Mouse (Mus musculus) stomach, embryonic 15.5 days (tissue): ENCODE results near the gene Ksr2. TPM values are rescaled to one million over a fixed set of nuclear protein-coding genes. Genes with fewer than 3 reads are reported as not detected.
"Not testable (repeated sequence)": the region's sequence is repeated elsewhere in the genome, so short reads cannot be mapped to it uniquely, and the experiment has no call there.

Source experiments
- ATAC-seq: fragments of 200-750 bp; cut with Nextera tagmentation; 2 replicates; pipeline ENCODE4 v1.8.0; 2017; ENCODE audit warnings: low read depth, moderate number of reproducible peaks, moderate TSS enrichment; ENCODE audit not compliant: insufficient read depth, low FRiP score
- H3K27ac ChIP-seq: fragments of 300-500 bp; sonication (generic); 2 replicates; pipeline ENCODE4 v1.5.1; 2015; ENCODE audit warnings: mild to moderate bottlenecking, inconsistent platforms
- H3K27me3 ChIP-seq: fragments of 300-500 bp; sonication (generic); replicated peaks from 2 replicates; pipeline ENCODE4 v1.6.1; 2015; ENCODE audit warnings: inconsistent platforms
- H3K36me3 ChIP-seq: fragments of 300-500 bp; sonication (generic); 2 replicates; pipeline ENCODE4 v1.6.1; 2015; ENCODE audit warnings: inconsistent platforms
- H3K4me1 ChIP-seq: fragments of 300-500 bp; sonication (generic); 2 replicates; pipeline ENCODE4 v1.6.1; 2015; ENCODE audit warnings: inconsistent platforms
- H3K4me2 ChIP-seq: fragments of 300-500 bp; sonication (generic); 2 replicates; pipeline ENCODE4 v1.6.1; 2015; ENCODE audit warnings: mild to moderate bottlenecking, inconsistent platforms
- H3K4me3 ChIP-seq: fragments of 300-500 bp; sonication (generic); replicated peaks from 2 replicates; pipeline ENCODE4 v1.5.1; 2015; ENCODE audit warnings: inconsistent platforms
- H3K9ac ChIP-seq: fragments of 300-500 bp; sonication (generic); 2 replicates; pipeline ENCODE4 v1.6.1; 2015; ENCODE audit warnings: inconsistent platforms
- H3K9me3 ChIP-seq: fragments of 300-500 bp; sonication (generic); 2 replicates; pipeline ENCODE4 v1.6.1; 2016; ENCODE audit warnings: inconsistent platforms
- WGBS: fragments of 180-500 bp; shearing (Covaris S2); methylation state at CpG from one replicate; pipeline ENCODE4 v1.1.7; 2015; 5-methylcytosine and 5-hydroxymethylcytosine counted together
- polyA plus RNA-seq: library from polyadenylated mRNA; unstranded; fragments of >200 nt; fragmentation: Nextera tagmentation; extraction: Ambion mirVana; gene quantifications from 2 replicates; pipeline ENCODE4 v1.2.1, GENCODE M21; 2015

The Ksr2 gene
- polyA plus RNA-seq, 1 experiment from 2014 or later = 0.44 TPM

DNA sequence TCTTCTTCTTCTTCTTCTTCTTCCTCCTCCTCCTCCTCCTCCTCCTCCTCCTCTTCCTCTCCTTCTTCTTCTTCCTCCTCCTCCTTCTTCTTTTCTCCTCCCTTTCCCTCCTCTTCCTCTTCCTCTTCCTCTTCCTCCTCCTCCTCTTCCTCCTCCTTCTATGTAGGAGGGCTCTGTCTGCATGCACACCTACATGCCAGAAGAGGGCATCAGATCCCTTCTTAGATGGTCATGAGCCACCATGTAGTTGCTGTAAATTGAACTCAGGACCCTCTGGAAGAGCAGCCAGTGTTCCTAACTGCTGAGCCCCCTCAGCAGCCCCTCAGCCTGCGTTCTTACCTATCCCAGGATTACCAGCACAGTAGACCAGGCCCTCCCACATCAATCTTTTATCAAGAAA is 170.6 kb downstream of the Ksr2 start:
- H3K4me3 ChIP-seq = no peak overlapping the region
- no peaks in the 10 kb centered on the region for H3K4me1 ChIP-seq
- H3K27ac ChIP-seq = no peak overlapping the region
- H3K36me3 ChIP-seq = no peaks in the 10 kb centered on the region
- H3K4me2 ChIP-seq = no peak overlapping the region
- no peaks in the 10 kb centered on the region for H3K27me3 ChIP-seq
- ATAC-seq = no peak
- H3K9ac ChIP-seq = no peak overlapping the region
- no peaks in the 10 kb centered on the region for H3K9me3 ChIP-seq
- 45% methylated on average over 1 of the region's 1 CpGs for WGBS

DNA sequence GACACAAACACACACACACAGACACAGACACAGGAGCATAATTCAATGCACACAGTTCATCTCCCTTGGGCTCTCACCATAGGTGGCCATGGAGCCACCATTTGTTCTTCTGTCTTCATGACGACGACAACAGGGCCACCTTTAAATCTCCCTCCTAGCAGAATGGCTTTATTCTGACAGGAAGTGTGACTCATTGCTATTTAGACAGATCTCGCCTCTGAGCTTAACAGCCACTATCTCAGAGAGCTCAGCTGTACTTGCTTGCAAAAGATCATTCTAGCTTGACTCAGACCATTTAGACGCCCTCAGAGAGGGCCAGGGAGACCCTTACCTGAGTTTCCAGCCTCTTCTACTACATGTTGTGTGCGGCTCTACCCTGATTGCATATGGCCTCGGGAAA is 175.5 kb downstream of the Ksr2 start:
- ATAC-seq = no peak

DNA sequence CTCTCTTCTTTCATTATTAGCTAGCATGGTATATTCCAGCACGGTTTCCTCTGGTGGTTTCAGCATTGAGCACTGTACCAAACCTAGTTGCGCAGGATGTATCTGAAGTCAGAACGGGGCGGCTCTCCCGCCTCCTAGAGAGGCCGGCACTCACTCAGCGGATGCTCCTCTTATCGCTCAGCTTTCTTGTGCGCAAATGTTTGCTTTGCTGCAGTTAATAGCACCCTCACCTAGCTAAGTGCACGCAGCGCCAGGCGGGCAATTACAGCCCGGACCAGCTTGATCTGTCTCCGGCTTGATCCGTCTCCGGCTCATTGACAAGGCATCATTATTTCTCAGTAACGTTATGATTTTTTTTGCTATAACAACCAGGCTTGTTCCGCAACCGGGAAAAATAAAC is 179.5 kb downstream of the Ksr2 start:
- Histone ChIP-seq H3K9ac (no peak overlapping the region), H3K36me3 (no peaks in the 10 kb centered on the region), H3K4me2 (no peak overlapping the region), H3K4me3 (no peak overlapping the region), H3K4me1 (no peaks in the 10 kb centered on the region), H3K9me3 (no peaks in the 10 kb centered on the region), H3K27me3 (no peaks in the 10 kb centered on the region), H3K27ac (no peak overlapping the region)
- 38% methylated on average over 19 of the region's 19 CpGs for WGBS
- no peak for ATAC-seq

More for the DNA sequence above, 175.5 kb downstream of the Ksr2 start:
- Histone ChIP-seq H3K9ac (no peak overlapping the region), H3K4me1 (no peaks in the 10 kb centered on the region), H3K4me3 (no peak overlapping the region), H3K36me3 (no peaks in the 10 kb centered on the region), H3K9me3 (no peaks in the 10 kb centered on the region), H3K4me2 (no peak overlapping the region), H3K27me3 (no peaks in the 10 kb centered on the region), H3K27ac (no peak overlapping the region)
- 43% methylated on average over 6 of the region's 6 CpGs for WGBS

DNA sequence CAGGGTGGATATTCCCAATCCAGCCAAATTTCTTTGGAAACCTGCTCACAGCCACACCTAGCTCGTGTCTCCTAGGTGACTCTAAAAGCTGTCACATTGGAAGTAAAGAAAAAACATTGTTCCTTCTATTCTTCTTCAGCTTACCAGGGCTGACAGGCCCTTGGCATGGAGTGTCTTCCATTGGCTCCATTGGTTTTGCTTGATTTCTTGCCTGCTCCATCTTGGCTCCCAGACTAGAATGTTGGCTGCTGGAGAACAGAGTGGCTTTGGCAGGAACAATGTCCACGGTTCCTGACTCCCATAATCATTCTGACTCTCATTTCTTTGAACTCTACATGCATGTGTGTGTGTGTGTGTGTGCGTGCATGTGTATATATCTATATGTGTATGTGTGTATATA is 183.0 kb downstream of the Ksr2 start:
- H3K36me3 ChIP-seq = no peaks in the 10 kb centered on the region
- no peaks in the 10 kb centered on the region for H3K27me3 ChIP-seq
- no peak overlapping the region for H3K27ac ChIP-seq
- no peaks in the 10 kb centered on the region for H3K9me3 ChIP-seq
- H3K4me2 ChIP-seq = no peak overlapping the region
- WGBS = 85% methylated on average over 3 of the region's 3 CpGs
- ATAC-seq = no peak
- no peaks in the 10 kb centered on the region for H3K4me1 ChIP-seq
- H3K9ac ChIP-seq = no peak overlapping the region
- no peak overlapping the region for H3K4me3 ChIP-seq

DNA sequence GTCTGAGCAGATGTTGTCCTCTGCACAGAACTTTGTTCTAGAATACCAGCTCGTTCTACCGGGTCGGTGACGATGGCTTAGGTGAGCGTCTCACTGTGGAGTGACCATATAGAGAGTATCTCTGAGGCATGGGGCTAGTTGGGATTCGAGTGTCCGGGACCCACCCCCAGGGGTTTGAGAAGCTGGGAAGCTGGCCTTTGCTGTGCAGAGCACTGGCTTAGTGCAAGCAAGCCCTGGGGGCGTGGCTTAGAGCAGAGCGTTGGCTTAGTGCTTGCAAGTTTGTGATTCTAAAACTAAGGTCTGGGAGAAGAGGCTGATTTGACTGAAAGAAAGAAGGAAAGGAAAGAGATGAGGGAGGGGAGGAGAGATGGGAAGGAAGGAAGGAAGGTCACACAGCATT is 188.2 kb downstream of the Ksr2 start:
- ATAC-seq = no peak
- no peak overlapping the region for H3K4me2 ChIP-seq

DNA sequence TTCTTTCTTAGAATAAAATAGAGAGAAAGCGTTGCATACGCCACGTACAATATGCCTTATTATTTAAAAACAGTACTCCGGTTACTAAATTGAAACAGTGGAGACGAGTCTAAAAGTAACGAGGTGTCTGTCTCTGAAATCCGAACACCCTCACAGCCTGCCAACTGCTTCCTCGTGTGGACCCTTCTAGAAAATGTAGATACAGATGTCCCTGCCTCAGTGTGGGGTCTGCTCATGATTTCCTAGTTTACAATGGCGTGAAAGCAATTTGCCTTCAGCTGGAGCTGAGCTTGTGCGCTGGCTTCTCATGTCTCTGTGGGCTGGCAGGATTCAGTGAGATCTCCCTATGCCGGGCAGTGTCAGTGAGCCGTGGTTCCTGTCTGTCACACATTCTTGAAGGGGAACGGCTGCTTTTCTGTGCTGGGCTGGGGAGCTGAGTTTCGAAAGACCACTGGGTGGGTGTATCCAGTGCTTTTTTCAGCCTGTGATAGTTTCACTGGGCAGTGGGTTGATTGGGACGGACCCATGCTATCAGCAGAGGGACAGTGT is 194.0 kb downstream of the Ksr2 start:
- H3K4me3 ChIP-seq = no peak overlapping the region
- no peak overlapping the region for H3K4me2 ChIP-seq
- H3K27me3 ChIP-seq = no peaks in the 10 kb centered on the region
- WGBS = 65% methylated on average over 15 of the region's 15 CpGs
- 0 out of 2 replicates have a peak, but pooled peaks cover 4% of the 10 kb centered on the region for H3K4me1 ChIP-seq
- H3K36me3 ChIP-seq = no peaks in the 10 kb centered on the region
- ATAC-seq = no peak
- no peak overlapping the region for H3K27ac ChIP-seq
- no peaks in the 10 kb centered on the region for H3K9me3 ChIP-seq
- no peak overlapping the region for H3K9ac ChIP-seq

More for the DNA sequence above, 188.2 kb downstream of the Ksr2 start:
- no peak overlapping the region for H3K27ac ChIP-seq
- H3K36me3 ChIP-seq = no peaks in the 10 kb centered on the region
- no peak overlapping the region for H3K9ac ChIP-seq
- H3K4me3 ChIP-seq = no peak overlapping the region
- no peaks in the 10 kb centered on the region for H3K27me3 ChIP-seq
- H3K9me3 ChIP-seq = no peaks in the 10 kb centered on the region
- H3K4me1 ChIP-seq = 0 out of 2 replicates have a peak, but pooled peaks cover 7% of the 10 kb centered on the region
- WGBS = 55% methylated on average over 9 of the region's 9 CpGs

DNA sequence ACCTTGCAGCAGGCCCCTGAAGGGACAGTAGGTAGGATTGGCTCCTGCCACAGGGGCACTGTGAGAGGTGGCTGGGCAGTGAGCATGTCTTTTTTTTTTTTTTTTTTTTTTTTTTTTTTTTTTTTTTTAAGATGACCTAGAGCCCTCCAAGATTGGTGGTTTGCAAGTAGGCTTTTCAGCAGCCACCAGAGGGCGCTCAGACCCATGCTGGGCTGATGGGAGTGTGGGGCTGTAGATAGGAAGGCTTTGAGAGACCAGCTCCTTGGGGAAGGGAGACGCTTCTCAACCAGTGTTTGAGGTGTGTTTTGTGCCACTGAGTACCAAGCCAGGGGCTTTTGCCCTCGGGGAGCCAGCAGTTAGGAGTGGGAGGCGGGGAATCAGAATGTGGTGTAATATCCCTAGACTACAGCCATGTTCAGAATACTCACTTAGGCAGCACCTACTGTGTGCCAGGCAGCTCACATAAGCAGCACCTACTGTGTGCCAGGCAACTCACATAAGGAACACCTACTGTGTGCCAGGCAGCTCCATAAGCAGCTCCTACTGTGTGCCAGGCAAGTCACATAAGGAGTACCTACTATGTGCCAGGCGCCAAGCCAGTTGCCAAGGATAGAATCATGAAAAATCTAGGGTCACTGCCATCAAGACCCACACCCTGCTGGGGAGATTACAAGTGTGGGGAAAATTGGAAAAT is 200.7 kb downstream of the Ksr2 start:
- Histone ChIP-seq H3K27me3 (no peaks in the 10 kb centered on the region), H3K4me1 (no peaks in the 10 kb centered on the region), H3K27ac (no peak overlapping the region), H3K9ac (no peak overlapping the region), H3K4me3 (no peak overlapping the region), H3K9me3 (no peaks in the 10 kb centered on the region), H3K36me3 (no peaks in the 10 kb centered on the region), H3K4me2 (no peak overlapping the region)
- ATAC-seq = no peak
- 38% methylated on average over 5 of the region's 5 CpGs for WGBS

DNA sequence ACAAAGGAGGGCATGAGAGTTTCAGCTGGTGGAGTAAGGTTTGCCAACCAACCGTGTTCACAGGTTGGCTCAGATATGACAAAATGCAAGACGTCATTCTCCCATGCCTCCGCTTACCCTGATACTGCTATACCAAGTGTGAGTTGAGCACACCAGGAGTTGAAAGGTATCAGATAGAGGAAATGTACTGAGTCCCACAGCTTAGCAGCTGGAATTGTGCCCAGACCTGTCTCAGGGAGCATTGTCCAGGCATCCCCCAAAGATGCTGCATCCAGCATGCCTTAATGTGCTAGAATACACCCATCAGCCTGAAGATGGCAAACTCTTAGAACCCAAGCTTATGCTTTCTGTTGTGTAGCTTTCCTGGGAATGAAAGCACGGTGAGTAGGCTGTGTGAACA is 206.5 kb downstream of the Ksr2 start:
- WGBS = 67% methylated on average over 4 of the region's 4 CpGs
- no peak for ATAC-seq

DNA sequence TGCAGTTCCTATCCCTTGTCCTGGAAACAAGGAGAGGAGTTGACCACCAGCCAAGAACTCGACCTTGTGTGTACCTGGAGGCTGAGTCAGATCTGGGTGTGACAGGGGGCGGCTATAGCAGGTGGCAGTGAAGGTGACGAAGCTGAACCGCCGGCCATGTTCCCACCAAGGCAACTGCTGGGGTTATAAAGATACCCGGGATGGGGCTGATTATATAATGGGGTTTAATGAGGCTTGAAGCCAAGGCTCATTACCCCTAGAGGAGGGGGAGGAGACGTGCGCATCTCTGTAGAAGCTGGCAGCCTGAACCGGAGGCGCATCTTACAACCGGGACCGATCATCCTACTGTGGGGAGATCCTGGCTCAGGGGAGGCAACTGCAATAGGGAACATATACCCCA is 208.4 kb downstream of the Ksr2 start:
- WGBS = 77% methylated on average over 12 of the region's 12 CpGs
- Histone ChIP-seq H3K9ac (no peak overlapping the region), H3K9me3 (no peaks in the 10 kb centered on the region), H3K36me3 (no peaks in the 10 kb centered on the region), H3K4me1 (no peaks in the 10 kb centered on the region), H3K4me2 (no peak overlapping the region), H3K27me3 (no peaks in the 10 kb centered on the region), H3K4me3 (no peak overlapping the region), H3K27ac (no peak overlapping the region)
- ATAC-seq = no peak

More for the DNA sequence above, 206.5 kb downstream of the Ksr2 start:
- no peak overlapping the region for H3K27ac ChIP-seq
- no peaks in the 10 kb centered on the region for H3K4me1 ChIP-seq
- H3K9me3 ChIP-seq = no peaks in the 10 kb centered on the region
- no peaks in the 10 kb centered on the region for H3K27me3 ChIP-seq
- H3K4me2 ChIP-seq = no peak overlapping the region
- H3K36me3 ChIP-seq = no peaks in the 10 kb centered on the region
- no peak overlapping the region for H3K4me3 ChIP-seq
- no peak overlapping the region for H3K9ac ChIP-seq

DNA sequence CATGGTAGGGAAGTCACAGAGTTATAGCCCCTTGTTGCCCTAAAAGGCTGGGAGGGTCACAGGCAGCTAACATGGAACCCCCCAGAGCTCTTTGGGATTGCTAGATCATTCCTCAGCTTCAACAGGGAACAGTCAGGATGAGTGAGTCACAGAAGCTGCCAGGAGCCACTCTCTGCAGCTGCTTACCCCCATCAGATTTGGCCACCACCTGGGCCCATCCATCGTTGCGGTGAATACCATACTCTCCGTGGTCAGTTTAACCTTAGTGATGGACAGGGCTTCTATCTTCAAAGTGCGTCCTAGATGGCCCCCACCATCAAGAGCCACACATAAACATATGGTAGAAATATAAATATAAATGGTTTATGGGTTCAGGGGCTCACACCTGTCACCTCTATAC is 209.4 kb downstream of the Ksr2 start:
- H3K27me3 ChIP-seq = not testable (repeated sequence)
- 79% methylated on average over 4 of the region's 4 CpGs for WGBS

DNA sequence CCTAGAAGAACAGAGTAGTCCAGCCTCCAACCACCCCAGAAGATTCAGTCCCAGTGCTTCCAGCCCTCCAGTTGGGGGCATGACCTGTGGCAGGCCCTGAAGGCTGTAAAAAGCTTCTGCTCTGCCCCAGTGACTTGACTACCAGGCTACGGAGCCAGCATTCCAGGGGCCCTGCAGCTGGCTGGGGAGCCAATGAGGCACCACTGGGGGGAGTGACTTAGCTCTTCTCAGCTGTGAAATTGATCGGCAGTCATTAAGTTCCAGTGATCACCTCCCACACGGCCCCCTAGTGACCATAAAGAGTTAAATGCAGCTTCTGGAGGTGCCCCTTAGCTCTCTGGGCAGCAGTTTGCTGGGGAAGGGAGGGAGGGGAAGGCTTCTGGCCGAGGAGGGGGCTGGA is 213.1 kb downstream of the Ksr2 start:
- 12% methylated on average over 4 of the region's 4 CpGs for WGBS
- H3K4me3 ChIP-seq = no peak overlapping the region
- H3K36me3 ChIP-seq = no peaks in the 10 kb centered on the region
- no peaks in the 10 kb centered on the region for H3K27me3 ChIP-seq
- H3K9me3 ChIP-seq = no peaks in the 10 kb centered on the region
- no peaks in the 10 kb centered on the region for H3K4me1 ChIP-seq
- ATAC-seq = no peak
- H3K9ac ChIP-seq = no peak overlapping the region
- no peak overlapping the region for H3K4me2 ChIP-seq
- no peak overlapping the region for H3K27ac ChIP-seq

More for the DNA sequence above, 209.4 kb downstream of the Ksr2 start:
- not testable (repeated sequence) for H3K4me1 ChIP-seq, ATAC-seq, H3K9ac ChIP-seq, H3K36me3 ChIP-seq, H3K4me2 ChIP-seq, H3K9me3 ChIP-seq, H3K4me3 ChIP-seq, H3K27ac ChIP-seq

DNA sequence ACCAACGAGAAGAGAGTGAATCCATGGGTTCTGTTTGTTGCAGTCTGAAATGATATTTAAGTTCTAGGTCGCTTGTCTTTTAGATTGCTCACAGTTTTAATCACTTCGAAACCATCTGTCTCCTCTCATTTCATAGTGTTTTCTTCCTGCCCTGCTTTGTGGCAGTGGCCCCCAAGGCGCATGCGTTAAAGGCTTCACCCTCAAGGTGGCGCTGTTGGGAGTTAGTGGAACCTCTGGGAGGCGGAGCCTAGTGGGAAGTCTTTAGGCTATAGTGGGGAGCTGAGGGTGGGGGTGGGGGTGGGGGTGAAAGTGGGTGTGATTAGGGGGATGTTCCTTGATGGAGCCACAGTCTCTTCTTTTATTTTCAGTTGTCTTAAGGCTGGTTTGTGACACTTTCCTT is 214.6 kb downstream of the Ksr2 start:
- Histone ChIP-seq H3K4me2 (no peak overlapping the region), H3K4me1 (no peaks in the 10 kb centered on the region), H3K27me3 (no peaks in the 10 kb centered on the region), H3K27ac (no peak overlapping the region), H3K9me3 (no peaks in the 10 kb centered on the region), H3K36me3 (no peaks in the 10 kb centered on the region), H3K4me3 (no peak overlapping the region), H3K9ac (no peak overlapping the region)
- 55% methylated on average over 7 of the region's 7 CpGs for WGBS
- no peak for ATAC-seq

DNA sequence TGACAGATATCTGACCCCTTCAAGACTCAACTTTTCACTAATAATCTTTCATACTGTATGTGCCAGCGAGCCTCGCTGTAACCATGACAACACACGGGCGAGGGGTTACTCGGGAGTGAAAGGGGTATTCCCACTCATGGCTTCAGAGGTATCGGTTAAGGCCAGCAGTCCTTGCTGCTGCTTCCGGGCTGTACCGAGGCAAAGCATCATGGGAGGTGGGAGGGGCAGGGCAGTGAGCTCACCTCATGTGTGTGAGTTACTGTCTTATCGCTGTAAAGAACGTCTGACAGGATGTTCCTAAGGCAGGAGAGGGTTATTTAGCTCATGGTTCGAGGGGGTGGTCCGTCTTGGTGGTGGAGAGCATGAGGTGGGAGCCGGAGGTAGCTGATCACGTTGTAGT is 215.8 kb downstream of the Ksr2 start:
- ATAC-seq = no peak

More for the DNA sequence above, 215.8 kb downstream of the Ksr2 start:
- WGBS = 82% methylated on average over 14 of the region's 14 CpGs
- Histone ChIP-seq H3K9me3 (no peaks in the 10 kb centered on the region), H3K36me3 (no peaks in the 10 kb centered on the region), H3K9ac (no peak overlapping the region), H3K27ac (no peak overlapping the region), H3K4me1 (no peaks in the 10 kb centered on the region), H3K4me2 (no peak overlapping the region), H3K27me3 (no peaks in the 10 kb centered on the region), H3K4me3 (no peak overlapping the region)
